ENCODE assay signal across 24 mouse cellular contexts in the genomic region with DNA sequence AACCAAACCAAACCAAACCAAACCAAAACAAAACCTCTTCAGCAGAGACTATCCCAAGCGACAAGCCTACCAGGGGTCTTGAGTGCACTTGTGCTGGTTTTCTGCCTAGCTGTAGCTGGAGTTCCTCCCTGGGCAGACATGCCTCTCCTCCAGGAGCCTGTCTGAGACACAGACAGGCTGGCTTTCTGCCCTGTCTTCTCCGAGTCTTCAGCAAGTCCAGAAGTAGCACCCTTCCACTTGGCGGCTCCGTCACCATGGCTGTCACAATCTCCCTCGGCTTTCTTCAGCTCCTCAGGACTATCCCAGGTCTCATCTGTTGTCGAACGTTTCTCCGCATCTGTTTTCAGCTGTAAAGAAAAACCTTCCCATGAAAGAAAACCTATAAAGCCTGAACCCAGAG.
DNase-seq lines count a peak whose midpoint lies in the region; TF ChIP-seq lines count a peak whose summit lies in the region.
"Had no signal": no experiment of that assay in that cellular context is flagged by ENCODE, and none has a peak within 500 bp of the region (broad histone marks: within the 10 kb centered on the region; RNA-seq: fewer than 3 reads in every experiment).

No protein-coding gene starts in this region.

- H3K27ac ChIP-seq in gastrocnemius, adult 2 months, result no peak overlapping the region
- H3K27ac ChIP-seq: embryonic facial prominence, embryonic 12.5 days; embryonic facial prominence, embryonic 15.5 days; heart, embryonic 15.5 days; hindbrain, embryonic 10.5 days; hindbrain, embryonic 13.5 days had no signal

- DNase-seq in gastrocnemius, adult 2 months, result peak; percentile 22
- no peak for DNase-seq in gastrocnemius, postnatal 25 days
- DNase-seq in right cerebral cortex, adult 18-20 months, result peak; percentile 46
- no peak for DNase-seq in right cerebral cortex, postnatal 25 days
- DNase-seq in brain, adult 2 months (ENCODE audit: low read depth, low spot score), result peak; percentile 56
- DNase-seq in spleen, postnatal 4 days (ENCODE audit: low spot score in 2 of 2), result no peak
- DNase-seq: adrenal gland, postnatal 10 days; adrenal gland, postnatal 36 days; B cell, adult 2 months; cerebellum, adult 11 months; cerebellum, adult 2 months; cerebellum, adult 9-11 months; cerebellum, postnatal 25 days; forebrain, postnatal 0 days; gastrocnemius, postnatal 14 days; heart, adult 18-20 months; heart, postnatal 10 days; heart, postnatal 36 days had no signal

- no peak for TF ChIP-seq CTCF in gastrocnemius, adult 2 months (IDR thresholded peaks at IDR 0.05)

- intact Hi-C loops in gastrocnemius, adult 2 months (cut with DNase I), result no loop called here

- peak overlapping the region; percentile 33; the same call in 1 of the 2 replicates for H3K4me3 ChIP-seq in gastrocnemius, adult 2 months
- H3K4me3 ChIP-seq: embryonic facial prominence, embryonic 12.5 days; embryonic facial prominence, embryonic 15.5 days; heart, embryonic 12.5 days; heart, embryonic 15.5 days; hindbrain, embryonic 10.5 days; hindbrain, embryonic 13.5 days had no signal

Comparison
In these comparisons a context has a peak if more than half of its experiments do, and no peak if none do; other contexts are left out.
1. DNase-seq: peak in gastrocnemius, adult 2 months (single experiment), right cerebral cortex, adult 18-20 months (single experiment) and brain, adult 2 months (single experiment); none in gastrocnemius, postnatal 25 days (single experiment), right cerebral cortex, postnatal 25 days (single experiment) and spleen, postnatal 4 days (0 of 2).